ENCODE assay signal across 22 mouse cellular contexts in genomic region chr9:58648406-58649264, GRCm38 (mm10).
DNase-seq lines count a peak whose midpoint lies in the region; ATAC-seq lines count a peak whose summit lies in the region.
"Had no signal": no experiment of that assay in that cellular context is flagged by ENCODE, and none has a peak within 500 bp of the region (broad histone marks: within the 10 kb centered on the region; RNA-seq: fewer than 3 reads in every experiment).

No protein-coding gene starts in this region.

- intact Hi-C loops in heart, postnatal 14 days (cut with DNase I): no loop called here

- peak; percentile 82 for DNase-seq in heart, adult 11 months
- DNase-seq in heart, postnatal 14 days: no peak
- peak; percentile 58 for DNase-seq in ZHBTc4 (ENCODE audit: low read depth, low spot score)
- no peak for DNase-seq in ovary, postnatal 14 days (ENCODE audit: low spot score)
- no peak for DNase-seq in urinary bladder, adult 18-20 months (ENCODE audit: low spot score in 2 of 2)
- DNase-seq in urinary bladder, adult 2 months (ENCODE audit: low spot score): no peak
- DNase-seq: gastrocnemius, postnatal 25 days; kidney, adult 8-10 months; kidney, postnatal 14 days; right cerebral cortex, postnatal 25 days; thymus, adult 18-20 months; thymus, postnatal 4 days had no signal

- peak overlapping the region; percentile 76 for H3K27ac ChIP-seq in liver, embryonic 12.5 days
- H3K27ac ChIP-seq: hindbrain, embryonic 13.5 days; layer of hippocampus, adult 2 months; limb, embryonic 12.5 days; lung, embryonic 15.5 days; macrophage; midbrain, embryonic 12.5 days; stomach, embryonic 15.5 days had no signal

- WGBS in liver, embryonic 12.5 days (ENCODE audit: insufficient replicate concordance): 80% methylated on average over 6 of the region's 6 CpGs

- H3K36me3 ChIP-seq in liver, embryonic 12.5 days: peaks cover 94% of the 10 kb centered on the region

- peaks cover 56% of the 10 kb centered on the region for H3K4me1 ChIP-seq in liver, embryonic 12.5 days
- H3K4me1 ChIP-seq: hindbrain, embryonic 13.5 days; limb, embryonic 12.5 days; midbrain, embryonic 12.5 days; stomach, embryonic 15.5 days had no signal

- no peak overlapping the region for H3K4me3 ChIP-seq in liver, embryonic 12.5 days
- H3K4me3 ChIP-seq: hindbrain, embryonic 13.5 days; layer of hippocampus, adult 2 months; limb, embryonic 12.5 days; lung, embryonic 15.5 days; midbrain, embryonic 12.5 days; stomach, embryonic 15.5 days had no signal

- no peaks in the 10 kb centered on the region for H3K9me3 ChIP-seq in liver, embryonic 12.5 days (replicated peaks)
- H3K9me3 ChIP-seq: hindbrain, embryonic 13.5 days; limb, embryonic 12.5 days; lung, embryonic 15.5 days; midbrain, embryonic 12.5 days; stomach, embryonic 15.5 days had no signal

- H3K9ac ChIP-seq in liver, embryonic 12.5 days: peak overlapping the region; percentile 42
- H3K9ac ChIP-seq: hindbrain, embryonic 13.5 days; limb, embryonic 12.5 days; lung, embryonic 15.5 days; midbrain, embryonic 12.5 days; stomach, embryonic 15.5 days had no signal

- peak overlapping the region; percentile 33 for H3K4me2 ChIP-seq in liver, embryonic 12.5 days
- H3K4me2 ChIP-seq: heart, embryonic 11.5 days; hindbrain, embryonic 13.5 days; limb, embryonic 12.5 days; lung, embryonic 15.5 days; midbrain, embryonic 12.5 days; stomach, embryonic 15.5 days had no signal

- no peaks in the 10 kb centered on the region for H3K27me3 ChIP-seq in liver, embryonic 12.5 days (replicated peaks)
- H3K27me3 ChIP-seq: hindbrain, embryonic 13.5 days; limb, embryonic 12.5 days; lung, embryonic 15.5 days; midbrain, embryonic 12.5 days; stomach, embryonic 15.5 days had no signal

- peak; percentile 91 for ATAC-seq in liver, embryonic 12.5 days
- ATAC-seq in megakaryocyte-erythroid progenitor cell, adult 5-6 weeks (replicated peaks; ENCODE audit: low FRiP score, low TSS enrichment, poor library complexity, severe bottlenecking): peak; percentile 82

Comparison
In these comparisons a context has a peak if more than half of its experiments do, and no peak if none do; other contexts are left out.
1. DNase-seq: peak in heart, adult 11 months (single experiment) and ZHBTc4 (single experiment); none in heart, postnatal 14 days (0 of 2), ovary, postnatal 14 days (single experiment), urinary bladder, adult 18-20 months (0 of 2) and urinary bladder, adult 2 months (single experiment).